Mouse (Mus musculus) hindbrain, embryonic 15.5 days (tissue): ENCODE data around the gene Rad9b. TPM values are rescaled to one million over a fixed set of nuclear protein-coding genes. Genes with fewer than 3 reads are reported as not detected.

Experiments
- ATAC-seq: fragments of 200-750 bp; cut with Nextera tagmentation; 2 replicates; pipeline ENCODE4 v1.8.0; 2017; ENCODE audit warnings: low read depth, moderate number of reproducible peaks, moderate TSS enrichment; ENCODE audit not compliant: low FRiP score
- H3K27ac ChIP-seq: fragments of 300-500 bp; sonication (generic); replicated peaks from 2 replicates; pipeline ENCODE4 v1.5.1; 2015; ENCODE audit warnings: mild to moderate bottlenecking, inconsistent platforms
- H3K27me3 ChIP-seq: fragments of 300-500 bp; sonication (generic); 2 replicates; pipeline ENCODE4 v1.6.1; 2015; ENCODE audit warnings: control low read depth, inconsistent platforms
- H3K36me3 ChIP-seq: fragments of 300-500 bp; sonication (generic); 2 replicates; pipeline ENCODE4 v1.6.1; 2015; ENCODE audit warnings: control low read depth, inconsistent platforms
- H3K4me1 ChIP-seq: fragments of 300-500 bp; sonication (generic); replicated peaks from 2 replicates; pipeline ENCODE4 v1.6.1; 2015; ENCODE audit warnings: control low read depth, inconsistent platforms
- H3K4me2 ChIP-seq: fragments of 300-500 bp; sonication (generic); 2 replicates; pipeline ENCODE4 v1.6.1; 2015; ENCODE audit warnings: moderate library complexity, mild to moderate bottlenecking, inconsistent platforms
- H3K4me3 ChIP-seq: fragments of 300-500 bp; sonication (generic); 2 replicates; pipeline ENCODE4 v1.5.1; 2015; ENCODE audit warnings: mild to moderate bottlenecking, inconsistent platforms
- H3K9ac ChIP-seq: fragments of 300-500 bp; sonication (generic); 2 replicates; pipeline ENCODE4 v1.6.1; 2015; ENCODE audit warnings: inconsistent platforms
- H3K9me3 ChIP-seq: fragments of 300-500 bp; sonication (generic); 2 replicates; pipeline ENCODE4 v1.6.1; 2016; ENCODE audit warnings: control low read depth, inconsistent platforms
- WGBS: fragments of 180-500 bp; shearing (Covaris S2); methylation state at CpG from one replicate; pipeline ENCODE4 v1.1.7; 2015; 5-methylcytosine and 5-hydroxymethylcytosine counted together
- polyA plus RNA-seq: library from polyadenylated mRNA; unstranded; fragments of >200 nt; fragmentation: Nextera tagmentation; extraction: Ambion mirVana; gene quantifications from 2 replicates; pipeline ENCODE4 v1.2.1, GENCODE M21; 2015

The Rad9b gene
- polyA plus RNA-seq, 1 experiment from 2014 or later: 19.4 TPM

DNA sequence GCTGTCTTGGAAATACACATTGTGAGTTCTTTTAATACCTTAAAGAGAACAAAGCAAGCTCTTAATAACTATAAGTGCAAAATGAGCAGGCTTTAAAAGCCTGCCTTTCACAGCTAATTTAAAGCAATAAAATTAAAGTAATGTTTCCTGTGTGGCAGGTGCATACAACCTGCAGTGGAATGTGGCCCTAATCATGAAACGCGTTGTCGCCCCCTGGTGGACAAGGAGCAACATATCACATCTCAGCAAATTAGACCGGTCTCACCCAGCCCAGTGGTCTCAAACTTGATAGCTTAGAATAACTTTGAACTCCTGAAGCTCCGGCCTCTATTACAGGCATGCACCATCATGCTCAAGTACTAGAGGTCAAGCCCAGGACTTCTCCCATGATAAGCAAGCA, 9.8 kb downstream of the Rad9b start:
- Histone ChIP-seq H3K9ac (no peak overlapping the region), H3K4me3 (no peak overlapping the region), H3K36me3 (no peaks in the 10 kb centered on the region), H3K27me3 (no peaks in the 10 kb centered on the region), H3K4me1 (no peaks in the 10 kb centered on the region), H3K27ac (no peak overlapping the region), H3K9me3 (no peaks in the 10 kb centered on the region), H3K4me2 (no peak overlapping the region)
- WGBS: 10% methylated on average over 5 of the region's 5 CpGs
- ATAC-seq: no peak

DNA sequence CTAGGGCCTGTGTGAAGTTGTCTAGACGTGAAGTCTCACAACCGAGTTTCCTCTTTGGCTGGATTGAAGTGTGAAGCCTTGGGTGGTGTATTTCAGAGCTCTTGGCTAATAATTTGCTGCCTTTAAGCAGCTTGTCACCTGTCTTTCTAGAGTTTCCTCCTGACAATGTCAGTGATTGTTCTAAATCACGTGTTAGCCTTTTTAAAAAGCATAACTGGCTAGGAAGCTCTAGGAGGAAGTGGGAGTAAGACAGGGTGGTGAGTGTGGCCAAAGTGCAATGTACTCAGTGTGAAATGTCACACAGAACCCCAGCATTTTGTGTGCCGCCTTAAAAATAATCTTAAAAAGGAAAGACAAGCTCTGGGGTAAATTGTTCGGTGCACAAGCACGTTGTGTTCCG, 10.3 kb downstream of the Rad9b start:
- ATAC-seq: no peak

DNA sequence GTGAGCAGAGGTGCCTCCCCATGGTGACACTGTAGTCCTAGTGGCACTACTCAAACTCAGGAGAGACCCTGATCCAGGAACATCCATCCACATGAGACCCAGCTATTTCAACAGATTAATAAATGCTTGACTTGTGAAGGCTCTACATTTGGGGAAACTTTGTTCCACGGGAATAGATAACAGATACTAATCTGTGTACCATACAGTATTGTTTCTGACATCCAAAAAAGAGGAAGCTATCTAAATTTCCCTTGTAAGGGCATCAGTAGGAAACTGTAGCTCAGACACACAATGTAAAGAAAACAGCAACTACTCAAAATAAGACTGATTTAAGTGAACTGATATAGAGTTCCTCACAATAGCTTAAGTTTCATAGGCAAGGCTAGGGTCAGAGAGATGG, 11.2 kb downstream of the Rad9b start:
- Histone ChIP-seq H3K9ac (no peak overlapping the region), H3K27me3 (no peaks in the 10 kb centered on the region), H3K4me1 (no peaks in the 10 kb centered on the region), H3K4me2 (no peak overlapping the region), H3K36me3 (no peaks in the 10 kb centered on the region), H3K9me3 (no peaks in the 10 kb centered on the region), H3K4me3 (no peak overlapping the region), H3K27ac (no peak overlapping the region)
- WGBS: 87% methylated on average over 1 of the region's 1 CpGs
- ATAC-seq: no peak

More for the DNA sequence above, 10.3 kb downstream of the Rad9b start:
- Histone ChIP-seq H3K4me2 (no peak overlapping the region), H3K9ac (no peak overlapping the region), H3K4me1 (no peaks in the 10 kb centered on the region), H3K27me3 (no peaks in the 10 kb centered on the region), H3K36me3 (no peaks in the 10 kb centered on the region), H3K4me3 (no peak overlapping the region), H3K27ac (peak overlapping the region; percentile 34), H3K9me3 (no peaks in the 10 kb centered on the region)
- 52% methylated on average over 7 of the region's 7 CpGs for WGBS

DNA sequence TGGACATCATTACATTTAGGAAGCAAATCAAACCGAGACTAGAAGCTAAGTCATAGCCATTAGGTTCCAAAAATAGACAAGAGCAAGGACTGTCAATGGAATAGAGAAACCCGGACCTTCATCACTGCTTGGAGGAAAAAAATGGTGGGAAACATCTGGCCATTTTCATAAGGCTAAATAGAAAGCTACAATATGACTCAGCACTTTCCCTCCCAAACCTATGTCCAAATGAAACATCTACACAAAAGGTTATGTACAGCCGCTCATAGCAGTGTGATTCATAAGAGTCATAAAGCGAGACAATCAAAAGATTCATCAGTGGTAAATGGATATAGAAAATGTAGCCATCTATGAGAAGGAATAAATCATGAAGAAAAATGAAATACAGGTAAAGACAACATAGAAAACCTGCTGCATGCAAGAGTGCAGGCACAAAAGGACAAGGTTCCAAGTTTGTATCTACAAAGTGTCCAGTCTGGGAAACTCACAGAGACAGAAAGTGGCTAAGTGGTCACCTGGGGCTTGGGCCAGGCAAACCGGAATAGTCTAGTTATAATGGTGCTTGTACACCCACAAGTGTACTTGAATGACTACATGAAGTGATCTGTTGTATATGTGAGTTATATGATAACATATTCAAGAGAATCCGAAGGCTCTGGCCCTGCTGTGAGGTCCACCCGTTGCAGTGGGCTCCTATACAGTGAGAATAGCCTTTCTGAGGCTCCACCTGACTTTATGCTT, 17.3 kb downstream of the Rad9b start:
- no peaks in the 10 kb centered on the region; the same call in 1 of the 2 replicates for H3K36me3 ChIP-seq
- H3K9ac ChIP-seq: no peak overlapping the region
- H3K4me3 ChIP-seq: no peak overlapping the region
- no peak overlapping the region for H3K27ac ChIP-seq
- no peaks in the 10 kb centered on the region for H3K27me3 ChIP-seq
- WGBS: 93% methylated on average over 7 of the region's 7 CpGs
- H3K4me1 ChIP-seq: no peaks in the 10 kb centered on the region
- ATAC-seq: no peak
- no peak overlapping the region for H3K4me2 ChIP-seq
- H3K9me3 ChIP-seq: no peaks in the 10 kb centered on the region

DNA sequence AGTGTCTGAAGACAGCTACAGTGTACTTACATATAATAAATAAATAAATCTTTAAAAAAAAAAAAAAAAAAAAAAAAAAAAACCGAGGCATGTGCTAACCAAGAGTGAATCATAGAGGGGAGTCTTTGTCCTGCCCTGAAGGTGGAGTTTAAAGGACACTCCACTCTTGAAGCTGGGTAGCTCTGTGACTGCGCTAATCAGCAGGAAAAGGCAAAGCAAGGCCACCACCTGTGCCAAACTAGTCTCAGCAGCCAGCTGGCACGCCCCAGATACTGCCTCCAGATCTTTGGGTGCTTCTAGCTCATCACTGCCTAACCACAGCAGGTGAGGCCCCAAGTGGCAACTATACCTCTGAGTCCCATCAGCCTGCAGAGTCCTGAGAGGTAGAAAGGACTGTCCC, 19.4 kb downstream of the Rad9b start:
- no peaks in the 10 kb centered on the region; the same call in 1 of the 2 replicates for H3K36me3 ChIP-seq
- H3K4me2 ChIP-seq: no peak overlapping the region
- H3K9ac ChIP-seq: no peak overlapping the region
- no peak for ATAC-seq
- H3K9me3 ChIP-seq: no peaks in the 10 kb centered on the region
- no peak overlapping the region for H3K4me3 ChIP-seq
- H3K27ac ChIP-seq: no peak overlapping the region
- H3K4me1 ChIP-seq: no peaks in the 10 kb centered on the region
- no peaks in the 10 kb centered on the region for H3K27me3 ChIP-seq
- 92% methylated on average over 3 of the region's 3 CpGs for WGBS

DNA sequence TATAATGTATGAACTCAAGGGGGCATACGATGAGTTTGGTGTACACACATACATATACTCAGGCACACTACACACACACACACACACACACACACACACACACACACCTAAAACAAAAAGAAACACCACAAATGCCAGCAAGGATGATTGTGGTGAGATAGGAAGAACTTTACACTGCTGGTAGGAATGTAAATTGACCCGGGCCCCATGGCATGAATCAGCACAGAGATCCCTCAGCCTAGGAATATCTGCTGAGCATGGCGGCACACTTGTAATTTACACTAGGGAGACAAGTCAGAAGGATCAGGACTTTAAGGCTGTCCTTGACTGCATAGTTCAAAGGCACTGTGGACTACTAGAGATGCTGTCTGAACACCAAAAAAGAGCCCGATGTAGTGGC, 23.8 kb downstream of the Rad9b start:
- 94% methylated on average over 4 of the region's 4 CpGs for WGBS

DNA sequence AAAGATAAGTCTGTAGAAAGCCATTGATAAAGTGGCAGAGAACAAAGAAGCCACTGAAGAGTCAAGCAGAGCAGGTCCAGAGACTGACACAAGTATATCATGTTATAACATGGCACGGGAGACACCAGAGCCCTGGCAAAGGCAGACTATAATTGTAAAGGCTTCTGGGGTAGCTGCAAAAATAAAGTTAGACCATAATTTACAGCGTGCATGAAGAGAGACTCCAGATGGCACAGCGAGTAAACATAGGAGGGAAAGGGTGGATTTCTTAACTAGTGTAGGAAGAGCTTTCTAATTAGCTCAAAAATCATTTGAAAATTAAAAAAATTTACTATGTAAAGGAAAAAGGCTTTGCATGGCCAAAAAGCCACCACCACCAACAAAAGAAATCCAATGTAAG, 26.8 kb downstream of the Rad9b start:
- ATAC-seq: no peak
- Histone ChIP-seq H3K4me3 (no peak overlapping the region), H3K4me2 (no peak overlapping the region), H3K9me3 (no peaks in the 10 kb centered on the region), H3K4me1 (no peaks in the 10 kb centered on the region), H3K9ac (no peak overlapping the region), H3K27ac (no peak overlapping the region), H3K36me3 (peaks cover 6% of the 10 kb centered on the region; the same call in 1 of the 2 replicates), H3K27me3 (no peaks in the 10 kb centered on the region)
- 91% methylated on average over 3 of the region's 3 CpGs for WGBS

More for the DNA sequence above, 23.8 kb downstream of the Rad9b start:
- H3K9me3 ChIP-seq: no peaks in the 10 kb centered on the region
- H3K27me3 ChIP-seq: no peaks in the 10 kb centered on the region
- no peaks in the 10 kb centered on the region for H3K4me1 ChIP-seq
- H3K9ac ChIP-seq: no peak overlapping the region
- H3K36me3 ChIP-seq: peaks cover 6% of the 10 kb centered on the region; the same call in 1 of the 2 replicates
- no peak overlapping the region for H3K27ac ChIP-seq
- H3K4me2 ChIP-seq: no peak overlapping the region
- no peak for ATAC-seq
- H3K4me3 ChIP-seq: no peak overlapping the region

DNA sequence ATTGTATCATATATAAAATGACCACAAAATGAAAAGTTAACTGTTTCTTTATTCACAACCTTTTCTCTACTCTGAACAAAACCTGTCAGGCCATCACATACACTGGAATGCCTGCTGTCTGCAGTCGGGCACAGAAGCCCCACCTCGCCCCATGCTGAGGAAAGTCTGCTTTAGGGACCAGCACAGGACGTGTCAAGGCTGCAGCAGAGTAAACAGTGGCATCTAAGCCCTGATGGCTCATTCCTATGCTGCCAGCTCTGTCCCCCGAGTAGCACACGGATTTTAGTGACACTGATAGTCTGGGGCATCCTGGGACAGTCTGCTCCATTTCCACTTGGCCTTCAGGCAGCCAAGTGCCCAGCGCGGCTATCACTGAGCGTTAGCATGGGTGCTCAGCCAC, 28.6 kb downstream of the Rad9b start:
- H3K9me3 ChIP-seq: no peaks in the 10 kb centered on the region
- no peak overlapping the region for H3K27ac ChIP-seq
- no peaks in the 10 kb centered on the region for H3K4me1 ChIP-seq
- H3K4me2 ChIP-seq: no peak overlapping the region
- H3K36me3 ChIP-seq: peaks cover 6% of the 10 kb centered on the region; the same call in 1 of the 2 replicates
- no peaks in the 10 kb centered on the region for H3K27me3 ChIP-seq
- no peak overlapping the region for H3K4me3 ChIP-seq
- 86% methylated on average over 8 of the region's 8 CpGs for WGBS
- H3K9ac ChIP-seq: no peak overlapping the region
- ATAC-seq: no peak

DNA sequence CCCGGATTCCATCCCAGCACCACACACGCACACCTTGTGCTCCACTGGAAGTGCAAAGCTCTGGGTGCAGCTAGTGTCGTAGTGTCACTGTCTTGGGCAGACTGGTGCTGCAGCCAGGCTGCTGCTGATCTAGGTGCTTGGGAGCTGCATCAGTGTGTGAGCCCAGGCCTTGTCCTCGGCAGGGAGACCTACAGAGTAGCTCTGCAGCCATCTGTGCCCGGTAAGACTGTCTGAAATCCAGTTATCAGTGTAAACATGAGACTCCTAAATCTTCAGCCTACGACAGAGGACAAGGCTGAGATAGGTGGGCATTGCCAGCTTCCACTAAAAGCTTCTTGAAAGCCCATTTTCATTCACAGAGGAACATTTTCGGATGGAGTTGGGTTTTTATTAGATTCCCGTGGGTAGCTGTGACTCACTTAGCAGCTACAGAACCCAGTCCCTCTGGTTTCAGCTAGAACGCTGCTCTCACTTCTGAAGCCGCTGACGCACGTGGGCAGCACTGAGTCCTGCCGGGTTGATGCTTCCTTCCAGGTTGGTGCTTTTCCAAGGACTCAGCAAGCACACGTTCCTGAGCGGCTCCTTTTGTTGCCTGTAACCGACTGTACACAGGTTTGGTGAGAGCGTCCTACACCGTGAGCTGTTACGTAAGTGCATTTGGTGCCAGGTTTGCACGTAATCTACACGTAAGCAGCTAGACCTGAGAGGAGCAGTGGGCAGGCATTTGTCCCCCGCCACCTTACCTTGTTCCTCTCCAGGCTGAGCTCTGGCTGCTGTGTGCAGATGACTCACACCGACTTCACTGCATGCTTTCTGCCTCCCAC, 29.2 kb downstream of the Rad9b start:
- H3K4me2 ChIP-seq: no peak overlapping the region
- peaks cover 6% of the 10 kb centered on the region; the same call in 1 of the 2 replicates for H3K36me3 ChIP-seq
- no peak overlapping the region for H3K27ac ChIP-seq
- H3K4me1 ChIP-seq: no peaks in the 10 kb centered on the region
- no peak for ATAC-seq
- no peak overlapping the region for H3K9ac ChIP-seq
- H3K4me3 ChIP-seq: no peak overlapping the region
- WGBS: 89% methylated on average over 23 of the region's 23 CpGs
- no peaks in the 10 kb centered on the region for H3K9me3 ChIP-seq
- no peaks in the 10 kb centered on the region for H3K27me3 ChIP-seq

DNA sequence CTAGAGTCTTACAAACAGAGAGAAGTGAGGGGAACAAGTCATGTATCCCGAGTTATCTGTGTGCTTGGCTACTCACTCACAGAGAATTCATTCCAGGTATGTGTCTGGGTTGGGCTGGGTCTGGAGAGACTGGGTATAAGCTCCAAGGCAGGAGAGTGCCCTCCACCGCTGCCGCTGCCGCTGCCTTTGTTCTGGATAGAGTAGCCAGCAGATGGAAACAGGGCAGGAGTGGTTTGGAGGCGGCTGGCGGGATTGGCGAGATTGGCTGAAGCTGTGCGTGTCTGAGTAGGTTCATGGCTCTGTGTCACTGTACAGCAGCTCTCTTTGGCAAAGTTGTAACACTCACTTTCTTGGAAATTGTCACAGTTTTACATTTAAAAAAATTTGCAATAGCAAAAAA, 30.5 kb downstream of the Rad9b start:
- WGBS: 65% methylated on average over 8 of the region's 8 CpGs

DNA sequence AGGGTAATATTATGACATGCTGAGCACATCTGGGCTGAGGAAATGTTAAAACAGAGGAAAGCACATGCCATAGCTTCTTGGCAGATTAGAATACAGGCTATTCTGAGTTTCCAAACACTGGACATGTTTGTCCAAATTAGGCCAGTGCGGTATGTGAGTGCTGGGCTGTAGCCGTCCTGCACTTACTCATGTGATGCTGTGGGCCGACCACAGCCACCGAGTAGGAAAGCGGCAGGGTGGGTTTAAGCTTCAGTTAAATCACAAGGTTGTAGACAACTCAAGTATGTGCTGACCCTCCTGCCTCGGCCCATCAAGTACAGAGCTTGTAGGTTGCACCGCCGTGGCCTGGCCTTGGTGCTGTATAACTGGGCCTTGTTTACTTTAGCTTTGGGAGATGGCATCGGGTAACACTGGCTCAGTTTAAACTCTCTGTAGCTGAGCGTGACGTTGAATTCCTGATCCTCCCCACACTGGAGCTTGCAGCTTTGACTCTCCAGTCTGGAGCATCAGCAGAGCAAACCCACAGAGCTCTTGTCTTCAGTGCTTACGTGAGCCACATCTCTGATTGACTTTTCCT, 33.7 kb downstream of the Rad9b start:
- no peak overlapping the region for H3K4me3 ChIP-seq
- 86% methylated on average over 12 of the region's 12 CpGs for WGBS
- no peaks in the 10 kb centered on the region for H3K9me3 ChIP-seq
- no peak overlapping the region for H3K27ac ChIP-seq
- H3K4me1 ChIP-seq: no peaks in the 10 kb centered on the region
- H3K27me3 ChIP-seq: no peaks in the 10 kb centered on the region
- ATAC-seq: no peak
- no peaks in the 10 kb centered on the region for H3K36me3 ChIP-seq
- no peak overlapping the region for H3K4me2 ChIP-seq
- no peak overlapping the region for H3K9ac ChIP-seq

More for the DNA sequence above, 30.5 kb downstream of the Rad9b start:
- no peak for ATAC-seq
- Histone ChIP-seq H3K36me3 (peaks cover 6% of the 10 kb centered on the region; the same call in 1 of the 2 replicates), H3K9me3 (no peaks in the 10 kb centered on the region), H3K9ac (no peak overlapping the region), H3K27ac (no peak overlapping the region), H3K4me2 (no peak overlapping the region), H3K4me3 (no peak overlapping the region), H3K27me3 (no peaks in the 10 kb centered on the region), H3K4me1 (no peaks in the 10 kb centered on the region)
